Mouse (Mus musculus) splenic B cell, adult 2 months (primary cell): Measurements from ENCODE around the gene Gys1.

Experiments used
- DNase-seq: peaks from one replicate; pipeline ENCODE4 v3.0.0-alpha.2; 2011; ENCODE audit warnings: low read depth, low spot score
- H3K27me3 ChIP-seq: 2 replicates; pipeline ENCODE4 v1.6.1; 2012; ENCODE audit warnings: mild to moderate bottlenecking, low read length, moderate library complexity, mixed read lengths; ENCODE audit not compliant: control insufficient read depth, poor library complexity, insufficient read depth, severe bottlenecking
- H3K36me3 ChIP-seq: 2 replicates; pipeline ENCODE4 v1.6.1; 2012; ENCODE audit warnings: mild to moderate bottlenecking, low read length, moderate library complexity, mixed read lengths; ENCODE audit not compliant: control insufficient read depth, poor library complexity, insufficient read depth, severe bottlenecking

The Gys1 gene

DNA sequence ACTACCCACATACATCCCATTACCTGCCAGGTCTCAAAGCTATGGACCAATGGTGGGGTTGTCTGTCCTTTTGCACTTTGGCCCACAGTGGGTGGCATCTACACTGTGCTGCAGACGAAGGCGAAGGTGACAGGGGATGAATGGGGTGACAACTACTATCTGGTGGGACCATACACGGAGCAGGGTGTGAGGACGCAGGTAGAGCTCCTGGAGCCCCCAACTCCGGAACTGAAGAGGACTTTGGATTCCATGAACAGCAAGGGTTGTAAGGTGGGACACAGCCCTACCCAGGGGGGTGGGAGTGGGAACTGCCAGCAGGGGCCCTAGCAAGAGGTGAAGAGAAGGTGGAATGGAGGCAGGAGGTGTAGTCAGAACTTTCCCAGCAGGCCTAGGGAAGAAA lies 1.8 kb downstream of the Gys1 start:
- Histone ChIP-seq H3K27me3 (no peaks in the 10 kb centered on the region), H3K36me3 (no peaks in the 10 kb centered on the region)
- no peak for DNase-seq

DNA sequence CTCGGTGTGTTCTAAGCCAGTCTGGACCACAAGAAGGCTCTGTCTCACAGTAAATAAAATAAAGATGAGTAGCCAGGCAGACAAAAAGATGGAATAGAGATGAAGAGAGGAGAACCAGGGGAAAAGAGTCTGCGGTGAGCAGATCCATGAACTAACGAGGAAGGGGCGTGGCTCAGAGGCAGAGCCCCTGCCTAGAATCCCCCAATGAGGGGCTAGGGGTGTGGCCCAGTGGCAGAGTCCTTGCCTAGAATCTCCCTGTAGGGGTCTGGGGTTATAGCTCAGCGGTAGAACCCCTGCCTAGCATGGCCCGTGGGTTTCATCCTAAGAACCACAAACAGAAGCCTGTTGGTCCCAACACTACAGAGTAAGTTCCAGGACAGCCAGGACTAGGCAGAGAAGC lies 2.4 kb downstream of the Gys1 start:
- Histone ChIP-seq H3K27me3 (no peaks in the 10 kb centered on the region), H3K36me3 (no peaks in the 10 kb centered on the region)
- no peak for DNase-seq

GRCm38 (mm10) chr7:45437521-45438276 lies 3.1 kb downstream of the Gys1 start, which contains the start of gene Ruvbl2:
TSS of gene Ruvbl2 (minus strand) at chr7:45438096.
- Histone ChIP-seq H3K27me3 (no peaks in the 10 kb centered on the region), H3K36me3 (no peaks in the 10 kb centered on the region)
- DNase-seq: no peak

DNA sequence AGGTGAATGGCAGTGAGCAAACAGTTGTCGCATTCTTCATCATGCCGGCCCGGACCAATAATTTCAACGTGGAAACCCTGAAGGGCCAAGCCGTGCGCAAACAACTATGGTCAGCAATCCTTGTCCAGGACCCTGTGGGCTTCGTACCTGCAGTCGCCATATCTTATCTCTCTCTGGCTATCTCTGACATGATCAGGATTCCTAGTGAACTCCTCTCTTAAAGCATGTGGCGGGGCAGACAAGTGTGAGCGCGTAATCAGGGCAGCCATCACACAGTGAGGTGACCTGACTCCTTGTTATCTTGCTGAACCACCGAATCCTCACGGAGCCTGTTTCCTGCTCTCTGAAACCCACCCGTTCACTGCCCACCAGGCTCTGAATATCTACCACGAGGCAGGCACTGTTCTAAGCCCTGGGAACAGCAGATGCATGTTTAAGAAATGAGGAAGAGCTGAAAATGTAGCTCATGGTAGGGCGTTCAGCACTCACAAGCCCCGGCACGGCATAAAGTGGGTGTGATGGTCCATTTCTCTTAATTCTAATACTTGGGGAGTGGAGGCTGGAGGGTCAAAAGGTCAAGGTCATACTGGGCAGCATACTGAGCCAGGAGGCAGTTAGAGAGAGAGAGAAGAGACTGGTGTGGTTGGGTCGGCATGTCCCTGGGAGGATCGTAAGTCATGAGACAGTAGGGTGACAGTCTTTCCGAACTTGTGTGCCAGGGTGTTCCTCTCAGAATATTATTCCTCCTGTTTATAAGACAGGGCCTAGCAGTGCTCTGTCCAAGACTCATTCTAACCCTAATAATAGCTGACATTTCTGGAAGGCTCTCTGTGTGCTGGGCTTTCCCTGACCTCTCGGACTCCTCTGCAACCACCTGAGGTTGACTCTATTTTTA lies 9.1 kb downstream of the Gys1 start:
- H3K36me3 ChIP-seq: no peaks in the 10 kb centered on the region; the same call in 1 of the 2 replicates
- DNase-seq: no peak
- no peaks in the 10 kb centered on the region for H3K27me3 ChIP-seq

GRCm38 (mm10) chr7:45446589-45446988 lies 11.9 kb downstream of the Gys1 start:
- Histone ChIP-seq H3K36me3 (no peaks in the 10 kb centered on the region; the same call in 1 of the 2 replicates), H3K27me3 (no peaks in the 10 kb centered on the region)
- no peak for DNase-seq

- no peaks in the 10 kb centered on the region for H3K27me3 ChIP-seq
- H3K36me3 ChIP-seq: no peaks in the 10 kb centered on the region; the same call in 1 of the 2 replicates
- DNase-seq: peak; percentile 60
Observed at GRCm38 (mm10) chr7:45447325-45447990, 12.8 kb downstream of the Gys1 start.

DNA sequence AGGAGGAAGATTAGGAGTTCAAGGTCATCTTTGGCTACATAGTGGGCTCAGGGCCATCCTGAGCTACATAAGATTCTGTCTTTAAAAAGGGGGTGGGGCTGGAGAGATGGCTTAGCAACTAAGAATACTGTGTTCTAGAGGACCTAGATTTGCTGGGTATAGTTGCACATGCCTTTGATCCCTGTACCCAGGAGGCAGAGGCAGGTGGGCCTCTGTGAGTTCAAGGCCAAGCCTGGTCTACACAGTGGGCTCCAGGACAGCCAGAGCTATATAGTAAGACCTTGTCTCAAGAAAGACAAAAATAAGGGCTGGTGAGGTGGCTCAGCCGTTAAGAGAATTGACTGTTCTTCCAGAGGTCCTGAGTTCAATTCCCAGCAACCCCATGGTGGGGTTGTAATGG lies 15.3 kb downstream of the Gys1 start:
- no peaks in the 10 kb centered on the region for H3K27me3 ChIP-seq
- H3K36me3 ChIP-seq: no peaks in the 10 kb centered on the region
- DNase-seq: no peak

GRCm38 (mm10) chr7:45451344-45451982 lies 16.8 kb downstream of the Gys1 start:
- peak; percentile 93 for DNase-seq
- no peaks in the 10 kb centered on the region for H3K27me3 ChIP-seq
- no peaks in the 10 kb centered on the region for H3K36me3 ChIP-seq

DNA sequence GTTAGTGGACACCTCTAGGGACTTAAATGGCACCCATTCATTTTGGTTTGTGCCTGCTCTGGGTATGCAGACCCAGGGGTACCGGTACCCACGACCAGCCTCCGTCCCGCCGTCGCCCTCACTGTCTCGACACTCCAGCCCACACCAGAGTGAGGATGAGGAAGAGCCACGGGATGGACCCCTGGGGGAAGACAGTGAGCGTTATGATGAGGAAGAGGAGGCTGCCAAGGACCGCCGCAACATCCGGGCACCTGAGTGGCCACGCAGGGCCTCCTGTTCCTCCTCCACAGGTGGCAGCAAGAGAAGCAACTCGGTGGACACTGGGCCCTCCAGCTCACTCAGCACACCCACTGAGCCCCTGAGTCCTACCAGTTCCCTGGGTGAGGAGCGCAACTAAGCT lies 20.3 kb downstream of the Gys1 start:
- no peaks in the 10 kb centered on the region for H3K27me3 ChIP-seq
- H3K36me3 ChIP-seq: peaks cover 10% of the 10 kb centered on the region
- no peak for DNase-seq

DNA sequence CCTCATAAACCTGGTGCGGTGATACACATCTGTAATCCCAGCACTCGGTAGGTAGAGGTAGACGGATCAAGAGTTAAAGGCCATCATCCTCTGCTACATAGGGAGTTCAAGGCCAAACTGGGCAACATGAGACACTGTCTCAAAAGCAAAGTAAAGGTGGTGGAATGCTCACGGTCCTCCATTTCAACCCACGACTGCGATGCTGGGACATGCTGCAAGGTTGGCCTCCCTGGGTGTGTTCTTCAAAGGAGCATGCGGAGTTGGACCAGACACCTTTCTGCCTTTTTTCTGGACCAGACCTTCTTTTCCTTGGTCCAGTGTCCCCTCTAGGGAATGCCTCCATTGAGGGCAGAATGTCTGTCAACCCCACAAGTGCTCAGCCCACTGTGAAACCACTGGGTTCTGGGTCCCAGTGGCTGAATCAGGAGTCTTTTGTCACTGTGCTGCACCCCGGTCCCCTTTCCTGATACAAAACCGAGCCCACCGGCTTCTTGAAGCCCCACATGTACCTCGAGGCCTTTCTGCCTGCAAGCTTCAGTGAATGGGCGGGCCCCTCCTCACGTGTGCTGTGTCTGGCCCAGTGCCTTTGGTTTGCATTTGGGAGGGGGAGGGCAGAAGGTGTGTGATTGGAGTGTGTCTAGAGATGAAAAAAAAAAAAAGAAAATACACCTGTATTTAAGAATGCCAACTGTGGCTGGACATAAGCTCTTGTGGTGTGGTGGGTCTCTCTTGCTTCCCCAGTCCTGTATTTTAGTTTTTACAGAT lies 21.5 kb downstream of the Gys1 start:
- Histone ChIP-seq H3K36me3 (peaks cover 10% of the 10 kb centered on the region), H3K27me3 (no peaks in the 10 kb centered on the region)
- no peak for DNase-seq

- Histone ChIP-seq H3K27me3 (no peaks in the 10 kb centered on the region), H3K36me3 (peaks cover 10% of the 10 kb centered on the region)
- DNase-seq: no peak
Observed at GRCm38 (mm10) chr7:45456721-45457203, 22.1 kb downstream of the Gys1 start.

DNA sequence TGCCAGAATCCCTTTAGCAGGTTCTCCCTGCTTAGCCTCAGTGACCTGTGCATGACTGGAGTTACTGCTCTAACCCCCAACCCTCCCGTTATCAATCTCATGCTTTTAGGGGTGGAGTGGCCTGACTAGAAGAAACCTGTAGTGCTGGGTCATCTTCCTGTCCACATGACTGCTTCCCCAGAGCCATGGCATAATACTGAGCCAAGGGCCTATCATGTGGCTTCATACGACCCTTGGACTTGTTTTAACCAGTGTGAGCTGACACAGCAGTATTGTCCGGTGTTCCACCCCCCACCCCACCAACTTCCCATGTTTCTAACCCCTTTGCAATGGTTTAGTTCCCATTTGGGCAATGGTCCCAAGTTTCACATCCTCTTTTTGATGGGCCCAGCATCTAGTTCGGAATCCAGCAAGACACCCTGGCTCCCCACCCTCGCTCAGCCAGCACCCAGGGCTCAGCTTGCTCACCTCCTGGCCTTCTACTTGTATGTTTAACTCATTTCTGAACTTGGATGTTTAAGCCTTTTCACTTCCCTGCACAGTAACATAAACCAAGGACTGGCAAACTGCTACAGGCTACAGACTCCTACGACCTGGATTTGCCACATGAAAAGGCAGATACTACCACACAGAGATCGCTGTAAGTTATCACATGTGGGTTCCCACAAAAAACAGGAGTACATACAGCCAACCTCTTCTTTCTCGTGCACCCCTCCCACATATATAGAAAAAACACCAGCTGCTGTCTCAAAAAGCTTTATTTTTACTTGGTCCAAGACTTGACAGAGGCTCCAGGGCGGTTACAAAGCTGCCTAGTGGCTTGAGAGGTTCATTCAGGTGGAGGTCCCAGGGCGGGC lies 22.8 kb downstream of the Gys1 start:
- peaks cover 10% of the 10 kb centered on the region for H3K36me3 ChIP-seq
- peak; percentile 68 for DNase-seq

More for the DNA sequence above, 22.8 kb downstream of the Gys1 start:
- H3K27me3 ChIP-seq: no peaks in the 10 kb centered on the region
